Mouse (Mus musculus): ENCODE measurements around the gene Efcab3. TPM values are rescaled to one million over a fixed set of nuclear protein-coding genes. Genes with fewer than 3 reads are reported as not detected.
"Not testable (repeated sequence)": the region's sequence is repeated elsewhere in the genome, so short reads cannot be mapped to it uniquely, and the experiment has no call there.

Gene Efcab3
- polyA plus RNA-seq (2014; fragmentation: Nextera tagmentation; extraction: Ambion mirVana): not detected in 2 replicates

DNA sequence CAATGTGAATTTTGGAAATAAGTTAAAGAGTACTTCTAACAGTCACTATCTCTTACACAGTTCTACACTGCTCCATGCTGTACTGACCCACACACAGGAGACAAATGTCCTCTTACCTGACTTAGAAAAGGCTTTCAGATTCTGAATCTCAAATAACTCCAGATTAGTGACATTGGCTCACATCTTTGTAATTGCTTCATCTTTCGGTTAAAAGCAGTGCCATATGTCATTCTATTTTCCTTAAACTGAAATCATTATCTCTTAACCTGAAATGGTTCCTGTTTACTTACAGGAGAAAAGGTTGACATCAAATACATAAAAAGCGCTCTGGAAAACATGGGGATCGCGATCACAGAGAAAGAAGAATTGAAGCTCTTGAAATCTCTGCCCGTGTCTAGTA, at the start of gene Efcab3:
Gene Efcab3 (plus strand): TSS at position 301 of the 400 bp plus-strand sequence.
- Histone ChIP-seq H3K27ac (ENCODE audit: low read depth) (no peak within 1 kb of the TSS), H3K9ac (no peak within 1 kb of the TSS), H3K9me3 (ENCODE audit: low read depth, low read length) (no peaks in the 10 kb centered on the region), H3K27me3 (ENCODE audit: insufficient read depth, low read length) (no peaks in the 10 kb centered on the region), H3K4me1 (ENCODE audit: insufficient read depth) (no peaks in the 10 kb centered on the region), H3K4me2 (no peak within 1 kb of the TSS), H3K36me3 (ENCODE audit: insufficient read depth) (no peaks in the 10 kb centered on the region), H3K4me3 (ENCODE audit: low read depth, low read length) (no peak within 1 kb of the TSS)
- WGBS: 85% methylated on average over 5 of the region's 5 CpGs
- no peak for TF ChIP-seq CTCF (IDR thresholded peaks at IDR 0.05; ENCODE audit: low read depth)
- no peak for ATAC-seq (ENCODE audit: insufficient read depth)
- no peak for DNase-seq

DNA sequence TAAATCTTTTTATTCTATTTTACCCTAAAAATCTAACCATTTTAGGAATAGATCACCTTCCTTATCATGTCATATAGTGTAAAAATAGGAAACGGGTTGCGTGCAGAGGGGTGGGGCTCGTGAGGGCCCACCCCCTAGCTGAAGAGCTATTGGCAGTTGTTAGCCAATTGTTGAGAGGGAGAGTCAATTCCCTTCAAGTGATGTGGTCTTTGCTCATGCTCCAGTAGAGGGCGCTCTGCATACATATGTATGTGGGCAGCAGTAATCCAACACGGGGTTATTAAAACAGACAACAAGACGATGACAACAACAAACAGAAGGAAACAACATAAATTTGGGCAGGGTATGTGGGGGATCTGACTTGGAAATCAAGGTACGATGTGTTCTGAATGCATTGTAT, 42.3 kb upstream of the Efcab3 start:
- H3K4me1 ChIP-seq (ENCODE audit: insufficient read depth): no peaks in the 10 kb centered on the region
- WGBS: 71% methylated on average over 7 of the region's 7 CpGs
- H3K4me3 ChIP-seq (ENCODE audit: low read depth, low read length): no peak overlapping the region
- TF ChIP-seq CTCF (IDR thresholded peaks at IDR 0.05; ENCODE audit: low read depth): peak; percentile 34
- ATAC-seq (ENCODE audit: insufficient read depth) (no peak), DNase-seq (peak; percentile 16)
- no peaks in the 10 kb centered on the region for H3K36me3 ChIP-seq (ENCODE audit: insufficient read depth)
- H3K27ac ChIP-seq (ENCODE audit: low read depth): no peak overlapping the region
- H3K4me2 ChIP-seq: no peak overlapping the region
- no peak overlapping the region for H3K9ac ChIP-seq
- H3K27me3 ChIP-seq (ENCODE audit: insufficient read depth, low read length): no peaks in the 10 kb centered on the region
- H3K9me3 ChIP-seq (ENCODE audit: low read depth, low read length): no peaks in the 10 kb centered on the region

DNA sequence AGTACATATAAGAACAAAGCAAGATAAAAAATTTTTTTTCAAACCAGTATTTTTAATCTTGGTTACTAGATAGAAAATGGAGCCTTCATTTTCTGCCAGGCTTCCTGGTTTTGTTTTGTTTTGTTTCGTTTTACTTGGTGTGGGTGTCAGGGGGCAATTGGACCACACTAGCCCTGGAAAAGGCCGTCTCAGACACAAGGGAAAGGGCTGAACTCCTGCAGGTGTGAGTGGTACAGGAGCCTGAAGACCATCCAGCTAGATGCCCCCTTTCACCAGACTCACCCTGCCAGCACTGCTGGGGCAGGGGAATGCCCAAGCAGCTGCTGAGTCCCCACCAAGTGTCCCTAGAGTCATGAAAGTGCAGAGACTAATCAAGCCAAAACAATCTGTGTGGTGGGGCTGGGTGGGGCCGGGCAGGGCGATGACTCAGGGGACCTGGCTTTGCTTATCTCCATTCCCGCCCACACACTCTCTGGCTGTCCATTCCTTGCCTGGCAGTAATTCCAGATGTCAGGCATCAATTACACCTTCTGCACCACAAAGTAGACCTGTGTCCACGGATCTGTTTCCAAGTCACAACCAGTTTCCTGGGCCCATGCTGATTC, 34.5 kb upstream of the Efcab3 start:
- WGBS: 19% methylated on average over 6 of the region's 6 CpGs
- Histone ChIP-seq H3K9me3 (ENCODE audit: low read depth, low read length) (no peaks in the 10 kb centered on the region), H3K4me2 (no peak overlapping the region), H3K4me3 (ENCODE audit: low read depth, low read length) (no peak overlapping the region), H3K4me1 (ENCODE audit: insufficient read depth) (no peaks in the 10 kb centered on the region), H3K27me3 (ENCODE audit: insufficient read depth, low read length) (no peaks in the 10 kb centered on the region), H3K36me3 (ENCODE audit: insufficient read depth) (no peaks in the 10 kb centered on the region), H3K9ac (no peak overlapping the region), H3K27ac (ENCODE audit: low read depth) (no peak overlapping the region)
- ATAC-seq (ENCODE audit: insufficient read depth) (no peak), DNase-seq (no peak)
- TF ChIP-seq CTCF (IDR thresholded peaks at IDR 0.05; ENCODE audit: low read depth): no peak

DNA sequence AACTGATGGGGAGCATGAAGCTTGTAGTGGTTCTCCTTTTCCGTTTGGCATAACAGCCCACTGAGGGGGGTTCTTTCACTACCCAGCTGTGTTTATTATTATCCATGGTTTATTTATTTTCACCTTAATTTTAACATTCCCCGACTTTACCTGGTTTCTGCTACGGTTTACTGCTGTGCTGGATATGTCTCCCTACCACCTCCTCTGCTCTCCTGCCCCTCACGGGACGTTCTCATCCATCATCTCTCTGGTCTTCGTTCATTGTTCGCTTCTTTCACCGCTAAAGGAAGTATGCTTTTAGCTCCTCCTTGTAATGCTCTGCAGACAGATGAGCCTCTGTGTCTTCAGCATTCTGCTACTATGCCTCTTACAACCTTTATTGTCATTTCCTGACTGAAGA, 33.9 kb upstream of the Efcab3 start:
- DNase-seq (no peak), ATAC-seq (ENCODE audit: insufficient read depth) (no peak)
- H3K27ac ChIP-seq (ENCODE audit: low read depth): no peak overlapping the region
- H3K9ac ChIP-seq: no peak overlapping the region
- WGBS: 30% methylated on average over 8 of the region's 8 CpGs
- no peaks in the 10 kb centered on the region for H3K36me3 ChIP-seq (ENCODE audit: insufficient read depth)
- H3K27me3 ChIP-seq (ENCODE audit: insufficient read depth, low read length): no peaks in the 10 kb centered on the region
- H3K4me1 ChIP-seq (ENCODE audit: insufficient read depth): no peaks in the 10 kb centered on the region
- no peak overlapping the region for H3K4me3 ChIP-seq (ENCODE audit: low read depth, low read length)
- no peak overlapping the region for H3K4me2 ChIP-seq
- no peak for TF ChIP-seq CTCF (IDR thresholded peaks at IDR 0.05; ENCODE audit: low read depth)
- no peaks in the 10 kb centered on the region for H3K9me3 ChIP-seq (ENCODE audit: low read depth, low read length)

DNA sequence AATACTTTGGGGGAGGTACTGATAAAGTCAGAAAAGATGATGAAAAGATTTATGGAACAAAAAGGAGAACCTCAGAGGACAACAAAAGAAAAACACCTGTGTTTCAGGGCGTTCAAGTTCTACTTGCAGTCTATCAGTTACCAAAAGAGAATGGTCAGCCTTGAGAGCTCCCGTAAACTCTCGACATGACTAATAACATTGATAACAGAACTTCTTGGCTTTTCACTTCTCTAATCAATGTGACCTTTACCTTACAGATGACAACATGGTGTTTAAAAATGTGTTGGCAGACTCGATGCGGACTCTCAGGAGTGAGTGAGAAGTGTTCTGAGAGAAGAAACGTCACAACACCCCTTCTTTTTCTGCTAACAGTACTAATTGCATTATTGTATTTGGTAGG, 33.2 kb upstream of the Efcab3 start:
- WGBS: 39% methylated on average over 6 of the region's 6 CpGs
- Histone ChIP-seq H3K9me3 (ENCODE audit: low read depth, low read length) (no peaks in the 10 kb centered on the region), H3K27ac (ENCODE audit: low read depth) (no peak overlapping the region), H3K4me2 (no peak overlapping the region), H3K9ac (no peak overlapping the region), H3K4me3 (ENCODE audit: low read depth, low read length) (no peak overlapping the region), H3K36me3 (ENCODE audit: insufficient read depth) (no peaks in the 10 kb centered on the region), H3K4me1 (ENCODE audit: insufficient read depth) (no peaks in the 10 kb centered on the region), H3K27me3 (ENCODE audit: insufficient read depth, low read length) (no peaks in the 10 kb centered on the region)
- ATAC-seq (ENCODE audit: insufficient read depth): no peak
- TF ChIP-seq CTCF (IDR thresholded peaks at IDR 0.05; ENCODE audit: low read depth): no peak
- no peak for DNase-seq

DNA sequence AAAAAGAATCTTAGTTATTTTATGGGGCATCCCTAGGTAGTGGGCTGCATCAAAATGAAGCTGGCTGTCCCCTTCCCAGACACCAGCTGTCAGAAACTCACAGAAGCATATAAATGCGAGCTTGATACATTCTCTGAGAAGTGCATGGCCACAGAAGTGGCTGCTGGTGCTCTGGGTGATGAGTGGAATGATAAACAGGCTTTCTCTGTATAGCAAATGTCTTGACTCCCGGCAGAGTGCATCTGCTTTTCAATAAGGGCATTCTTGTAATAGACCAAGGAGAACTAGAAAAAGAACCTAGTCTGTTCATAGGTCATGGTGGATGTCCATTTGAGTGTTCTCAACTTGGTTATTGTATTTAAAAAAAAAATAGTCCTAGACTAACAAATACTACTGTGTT, 32.3 kb upstream of the Efcab3 start:
- WGBS: 47% methylated on average over 2 of the region's 2 CpGs
- no peak for ATAC-seq (ENCODE audit: insufficient read depth)

DNA sequence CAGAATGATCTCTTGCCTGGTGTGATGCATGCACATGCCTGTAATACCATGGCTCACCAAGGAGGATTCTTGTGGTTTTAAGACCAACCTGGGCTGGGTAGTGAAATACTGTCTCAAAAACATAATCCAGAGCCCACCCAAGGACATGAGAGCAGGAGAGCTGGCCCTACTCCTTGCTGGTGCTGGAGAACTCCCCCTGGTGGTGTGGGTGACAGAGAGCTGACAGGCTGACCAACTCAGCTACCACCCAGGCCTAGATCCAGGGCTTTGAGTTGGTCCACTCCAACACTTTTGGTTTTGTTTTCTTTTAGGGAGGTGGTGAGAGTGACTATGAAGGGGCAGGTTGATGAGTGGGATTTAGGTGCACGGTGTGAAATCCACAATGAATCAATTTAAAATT, 28.3 kb upstream of the Efcab3 start:
- no peak for TF ChIP-seq CTCF (IDR thresholded peaks at IDR 0.05; ENCODE audit: low read depth)
- H3K36me3 ChIP-seq (ENCODE audit: insufficient read depth): no peaks in the 10 kb centered on the region
- H3K4me3 ChIP-seq (ENCODE audit: low read depth, low read length): no peak overlapping the region
- DNase-seq (no peak), ATAC-seq (ENCODE audit: insufficient read depth) (no peak)
- WGBS: 88% methylated on average over 1 of the region's 1 CpGs
- no peak overlapping the region for H3K27ac ChIP-seq (ENCODE audit: low read depth)
- no peaks in the 10 kb centered on the region for H3K4me1 ChIP-seq (ENCODE audit: insufficient read depth)
- H3K9me3 ChIP-seq (ENCODE audit: low read depth, low read length): no peaks in the 10 kb centered on the region
- H3K9ac ChIP-seq: no peak overlapping the region
- no peaks in the 10 kb centered on the region for H3K27me3 ChIP-seq (ENCODE audit: insufficient read depth, low read length)
- no peak overlapping the region for H3K4me2 ChIP-seq

More for the DNA sequence above, 32.3 kb upstream of the Efcab3 start:
- Histone ChIP-seq H3K4me3 (ENCODE audit: low read depth, low read length) (no peak overlapping the region), H3K4me2 (no peak overlapping the region), H3K4me1 (ENCODE audit: insufficient read depth) (no peaks in the 10 kb centered on the region), H3K27ac (ENCODE audit: low read depth) (no peak overlapping the region), H3K9me3 (ENCODE audit: low read depth, low read length) (no peaks in the 10 kb centered on the region), H3K36me3 (ENCODE audit: insufficient read depth) (no peaks in the 10 kb centered on the region), H3K9ac (no peak overlapping the region), H3K27me3 (ENCODE audit: insufficient read depth, low read length) (no peaks in the 10 kb centered on the region)
- no peak for TF ChIP-seq CTCF (IDR thresholded peaks at IDR 0.05; ENCODE audit: low read depth)
- DNase-seq: no peak

DNA sequence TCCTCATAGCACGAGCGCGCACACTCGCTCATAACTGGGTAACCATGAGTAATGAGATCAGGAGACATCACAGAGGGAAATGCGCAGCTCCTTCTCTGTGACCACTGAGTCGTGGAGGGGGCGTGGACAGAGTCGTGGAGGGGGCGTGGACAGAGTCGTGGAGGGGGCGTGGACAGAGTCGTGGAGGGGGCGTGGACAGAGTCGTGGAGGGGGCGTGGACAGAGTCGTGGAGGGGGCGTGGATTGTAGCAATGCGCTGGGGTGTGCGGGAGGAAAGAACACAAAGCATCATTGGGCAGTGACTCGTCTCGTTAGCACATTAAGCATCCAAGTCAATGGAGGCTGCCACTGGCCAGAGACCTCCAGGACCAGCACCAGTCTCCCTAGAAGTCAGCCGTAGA, 49.1 kb downstream of the Efcab3 start:
- ATAC-seq (ENCODE audit: insufficient read depth); H3K27ac ChIP-seq (ENCODE audit: low read depth); H3K9me3 ChIP-seq (ENCODE audit: low read depth, low read length); H3K27me3 ChIP-seq (ENCODE audit: insufficient read depth, low read length); H3K9ac ChIP-seq; DNase-seq; H3K4me2 ChIP-seq; H3K36me3 ChIP-seq (ENCODE audit: insufficient read depth); H3K4me1 ChIP-seq (ENCODE audit: insufficient read depth); H3K4me3 ChIP-seq (ENCODE audit: low read depth, low read length): not testable (repeated sequence)
- WGBS: 70% methylated on average over 22 of the region's 22 CpGs
